Mouse (Mus musculus) limb, embryonic 11.5 days (tissue): ENCODE results near the gene Fam78a. TPM values are rescaled to one million over a fixed set of nuclear protein-coding genes. Genes with fewer than 3 reads are reported as not detected.

Source experiments
- ATAC-seq: fragments of 200-750 bp; cut with Nextera tagmentation; 2 replicates; pipeline ENCODE4 v1.8.0; 2017; ENCODE audit warnings: low read depth; ENCODE audit not compliant: insufficient number of reproducible peaks, low FRiP score, low TSS enrichment
- DNase-seq: peaks from one replicate; pipeline ENCODE4 v3.0.0-alpha.2; 2015; ENCODE audit warnings: low spot score
- H3K27ac ChIP-seq: fragments of 300-500 bp; sonication (generic); replicated peaks from 2 replicates; pipeline ENCODE4 v1.5.1; 2014; ENCODE audit warnings: low read depth, mild to moderate bottlenecking, low read length
- H3K27me3 ChIP-seq: fragments of 300-500 bp; sonication (generic); 2 replicates; pipeline ENCODE4 v1.6.1; 2014; ENCODE audit warnings: mild to moderate bottlenecking, low read length, mixed read lengths; ENCODE audit not compliant: control insufficient read depth, insufficient read depth
- H3K36me3 ChIP-seq: fragments of 300-500 bp; sonication (generic); 2 replicates; pipeline ENCODE4 v1.6.1; 2014; ENCODE audit warnings: mild to moderate bottlenecking, low read length, moderate library complexity, mixed read lengths; ENCODE audit not compliant: control insufficient read depth, insufficient read depth
- H3K4me1 ChIP-seq: fragments of 300-500 bp; sonication (generic); 2 replicates; pipeline ENCODE4 v1.6.1; 2014; ENCODE audit warnings: low read length, mixed read lengths; ENCODE audit not compliant: control insufficient read depth, insufficient read depth
- H3K4me2 ChIP-seq: fragments of 300-500 bp; sonication (generic); 2 replicates; pipeline ENCODE4 v1.6.1; 2014; ENCODE audit warnings: low read depth, mild to moderate bottlenecking, moderate library complexity; ENCODE audit not compliant: severe bottlenecking
- H3K4me3 ChIP-seq: fragments of 300-500 bp; sonication (generic); 2 replicates; pipeline ENCODE4 v1.5.1; 2014; ENCODE audit warnings: low read depth, low read length
- H3K9ac ChIP-seq: fragments of 300-500 bp; sonication (generic); 2 replicates; pipeline ENCODE4 v1.6.1; 2014; ENCODE audit warnings: mild to moderate bottlenecking, low read length
- H3K9me3 ChIP-seq: fragments of 300-500 bp; sonication (generic); 2 replicates; pipeline ENCODE4 v1.6.1; 2016; ENCODE audit warnings: low read length; ENCODE audit not compliant: control insufficient read depth
- WGBS: fragments of 180-500 bp; shearing (Covaris S2); extraction: QIAGEN DNeasy Blood & Tissue Kit; methylation state at CpG from one replicate; pipeline ENCODE4 v1.1.7; 2014; 5-methylcytosine and 5-hydroxymethylcytosine counted together
- polyA plus RNA-seq: library from polyadenylated mRNA; unstranded; fragments of >200 nt; fragmentation: Nextera tagmentation; extraction: Ambion mirVana; gene quantifications from 2 replicates; pipeline ENCODE4 v1.2.1, GENCODE M21; 2014

The Fam78a gene
- polyA plus RNA-seq, 1 experiment from 2014 or later: 1.9 TPM

DNA sequence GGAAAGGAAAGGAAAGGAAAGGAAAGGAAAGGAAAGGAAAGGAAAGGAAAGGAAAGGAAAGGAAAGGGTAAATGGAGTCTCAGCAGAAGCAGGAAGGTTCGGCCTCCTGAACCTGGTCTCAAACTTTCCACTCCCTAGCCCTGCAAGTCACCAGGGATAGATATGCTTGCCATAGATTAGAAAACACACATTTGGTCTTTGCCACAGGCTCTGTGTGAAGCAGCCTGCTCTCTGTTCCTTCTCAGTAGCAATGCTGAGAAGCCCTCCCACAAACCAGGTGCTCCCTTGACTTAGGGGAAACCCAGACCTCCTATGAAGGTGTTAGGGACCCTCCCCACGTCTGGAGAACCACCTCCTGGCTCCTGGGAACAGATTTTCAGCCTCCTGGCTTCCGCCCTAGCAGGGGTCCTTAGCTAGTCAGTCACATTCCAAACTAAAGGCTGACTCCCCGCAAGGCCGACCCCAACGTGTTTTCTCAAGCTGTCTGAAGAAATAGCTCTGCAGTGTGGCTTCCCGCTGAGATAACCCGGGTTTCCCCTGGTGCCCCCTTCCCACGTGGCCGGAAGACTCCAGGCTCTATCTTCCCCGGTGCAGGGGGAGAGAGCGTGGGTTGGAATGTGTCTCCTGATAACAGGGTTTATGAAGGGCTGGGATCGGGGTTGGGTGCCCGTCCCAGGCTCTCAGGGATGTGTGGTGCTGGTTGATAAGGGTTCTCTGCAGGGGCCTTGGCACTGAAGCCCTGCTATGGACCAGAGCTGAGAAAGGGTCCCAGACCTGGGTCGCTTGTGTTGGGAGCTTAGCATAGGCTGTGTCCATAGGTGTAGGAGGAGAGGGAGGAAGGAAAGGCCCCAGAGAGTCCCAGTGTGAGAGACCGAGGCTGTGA lies 43.2 kb upstream of the Fam78a start:
- Histone ChIP-seq H3K27ac (no peak overlapping the region), H3K4me2 (0 out of 2 replicates have a peak overlapping the region, but pooled peaks have one; percentile 2), H3K4me3 (no peak overlapping the region), H3K27me3 (no peaks in the 10 kb centered on the region), H3K9ac (no peak overlapping the region), H3K9me3 (no peaks in the 10 kb centered on the region), H3K4me1 (no peaks in the 10 kb centered on the region; the same call in 1 of the 2 replicates), H3K36me3 (no peaks in the 10 kb centered on the region)
- ATAC-seq (no peak), DNase-seq (no peak)
- WGBS: 24% methylated on average over 16 of the region's 16 CpGs

DNA sequence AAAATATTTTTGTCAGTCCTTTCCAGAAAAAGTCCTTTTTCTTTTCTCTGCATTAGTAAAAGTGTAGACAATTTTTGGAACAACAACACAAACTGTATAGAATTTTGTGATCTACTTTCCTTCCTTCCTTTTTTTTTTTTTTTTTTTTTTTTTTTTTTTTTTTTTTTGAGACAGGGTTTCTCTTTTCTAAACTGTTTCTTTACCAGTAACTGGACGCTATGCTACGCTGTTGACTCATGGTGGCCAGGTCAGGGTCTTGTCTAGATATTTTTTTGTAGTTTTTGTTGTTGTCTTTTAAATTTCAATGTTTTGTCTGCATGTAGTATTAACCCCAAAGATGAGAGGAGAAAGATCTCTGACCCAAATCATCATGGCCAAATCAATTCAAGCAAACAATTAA lies 37.1 kb upstream of the Fam78a start:
- Histone ChIP-seq H3K9me3 (no peaks in the 10 kb centered on the region), H3K4me2 (no peak overlapping the region), H3K36me3 (no peaks in the 10 kb centered on the region), H3K4me1 (no peaks in the 10 kb centered on the region), H3K27me3 (no peaks in the 10 kb centered on the region), H3K9ac (no peak overlapping the region), H3K4me3 (no peak overlapping the region), H3K27ac (no peak overlapping the region)
- DNase-seq: no peak
- no peak for ATAC-seq
- WGBS: 88% methylated on average over 2 of the region's 2 CpGs

DNA sequence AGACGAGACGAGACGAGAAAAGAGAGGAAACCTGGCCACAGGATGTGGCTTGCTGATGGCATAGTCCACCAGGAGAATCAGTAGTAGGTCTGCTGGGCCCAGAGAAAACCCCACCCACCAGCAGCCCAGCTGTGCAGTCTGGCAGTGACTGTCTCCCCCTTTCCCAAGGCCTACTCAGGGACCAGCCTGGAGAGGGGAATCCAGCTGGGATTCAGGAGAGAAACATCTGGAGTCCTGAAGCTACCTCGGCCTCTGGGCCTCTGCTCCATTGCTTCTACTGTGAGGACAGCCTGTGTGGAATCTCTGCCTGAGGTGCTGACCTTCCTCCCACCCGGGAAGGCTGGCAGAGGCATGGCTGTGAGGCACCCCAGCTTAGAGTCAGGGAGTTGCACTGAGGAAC lies 36.5 kb upstream of the Fam78a start:
- Histone ChIP-seq H3K9ac (no peak overlapping the region), H3K36me3 (no peaks in the 10 kb centered on the region), H3K27me3 (no peaks in the 10 kb centered on the region), H3K4me2 (no peak overlapping the region), H3K4me1 (no peaks in the 10 kb centered on the region), H3K27ac (no peak overlapping the region), H3K4me3 (no peak overlapping the region), H3K9me3 (no peaks in the 10 kb centered on the region)
- ATAC-seq: no peak
- no peak for DNase-seq
- WGBS: 56% methylated on average over 5 of the region's 5 CpGs

DNA sequence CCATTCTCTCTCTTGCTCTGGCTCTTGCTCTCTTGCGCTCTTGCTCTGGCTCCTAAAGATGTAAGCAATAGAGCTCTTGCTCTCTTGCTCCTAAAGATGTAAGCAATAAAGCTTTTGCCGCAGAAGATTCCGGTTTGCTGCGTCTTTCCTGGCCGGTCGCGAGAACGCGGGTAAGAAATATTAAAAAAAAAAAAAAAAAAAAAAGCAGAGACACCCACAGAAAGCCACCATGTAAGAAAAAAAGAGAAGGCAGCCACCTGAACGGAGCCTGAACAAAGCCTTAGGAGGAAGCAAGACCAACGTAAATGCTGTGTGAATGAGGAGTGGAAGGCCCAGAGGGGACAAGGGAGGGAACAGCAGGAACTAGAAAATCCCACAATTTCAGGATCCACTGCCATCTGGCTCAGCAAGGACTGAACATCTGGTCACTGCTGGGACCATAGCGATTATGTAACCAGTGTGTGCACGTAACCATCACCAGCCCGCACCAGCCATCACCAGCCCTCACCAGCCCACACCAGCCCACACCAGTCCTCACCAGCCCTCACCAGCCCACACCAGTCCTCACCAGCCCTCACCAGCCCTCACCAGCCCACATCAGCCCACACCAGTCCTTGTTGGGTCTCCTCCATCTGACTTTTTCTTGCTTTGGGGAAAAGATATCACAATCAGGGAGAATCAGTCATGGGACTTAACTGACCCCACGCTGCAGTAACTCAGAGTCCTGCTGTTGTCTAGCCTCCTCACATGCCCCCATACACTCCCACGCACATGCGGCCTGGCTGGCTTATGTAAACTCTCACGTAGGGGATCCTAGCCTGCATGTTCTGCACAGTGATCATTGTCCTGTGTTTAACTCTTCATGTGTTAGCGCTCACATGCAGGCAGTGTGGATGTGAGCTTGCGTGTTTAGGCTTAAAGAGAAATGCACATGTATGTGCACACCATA lies 35.4 kb upstream of the Fam78a start:
- Histone ChIP-seq H3K4me2 (no peak overlapping the region), H3K4me3 (no peak overlapping the region), H3K4me1 (no peaks in the 10 kb centered on the region), H3K27ac (no peak overlapping the region), H3K27me3 (no peaks in the 10 kb centered on the region), H3K36me3 (no peaks in the 10 kb centered on the region), H3K9ac (no peak overlapping the region), H3K9me3 (no peaks in the 10 kb centered on the region)
- DNase-seq: no peak
- 93% methylated on average over 20 of the region's 20 CpGs for WGBS
- no peak for ATAC-seq

DNA sequence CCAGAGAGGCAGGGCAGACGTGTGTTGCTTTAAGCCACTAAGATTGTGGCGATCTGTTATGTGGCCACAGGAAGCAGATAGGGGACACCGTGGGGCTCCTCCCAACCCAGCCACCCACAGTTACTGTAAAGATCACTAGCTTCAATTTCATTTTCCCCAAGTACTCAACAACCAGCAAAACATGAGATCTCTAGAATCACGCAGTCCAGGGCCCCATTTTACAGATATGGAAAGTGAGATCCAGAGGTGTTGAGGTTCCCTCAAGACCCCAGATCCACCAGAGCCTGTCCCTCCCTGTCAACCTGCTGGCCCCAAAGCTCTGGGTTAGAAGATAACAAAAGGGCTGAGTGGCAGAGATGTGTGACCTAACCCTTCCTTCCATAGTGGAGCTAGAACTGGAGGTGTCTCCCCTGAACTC lies 31.2 kb upstream of the Fam78a start:
- H3K4me2 ChIP-seq: no peak overlapping the region
- H3K4me3 ChIP-seq: no peak overlapping the region
- H3K27me3 ChIP-seq: no peaks in the 10 kb centered on the region
- 91% methylated on average over 4 of the region's 4 CpGs for WGBS
- H3K9me3 ChIP-seq: no peaks in the 10 kb centered on the region
- H3K27ac ChIP-seq: no peak overlapping the region
- no peaks in the 10 kb centered on the region for H3K36me3 ChIP-seq
- ATAC-seq (no peak), DNase-seq (no peak)
- H3K4me1 ChIP-seq: no peaks in the 10 kb centered on the region
- H3K9ac ChIP-seq: no peak overlapping the region

DNA sequence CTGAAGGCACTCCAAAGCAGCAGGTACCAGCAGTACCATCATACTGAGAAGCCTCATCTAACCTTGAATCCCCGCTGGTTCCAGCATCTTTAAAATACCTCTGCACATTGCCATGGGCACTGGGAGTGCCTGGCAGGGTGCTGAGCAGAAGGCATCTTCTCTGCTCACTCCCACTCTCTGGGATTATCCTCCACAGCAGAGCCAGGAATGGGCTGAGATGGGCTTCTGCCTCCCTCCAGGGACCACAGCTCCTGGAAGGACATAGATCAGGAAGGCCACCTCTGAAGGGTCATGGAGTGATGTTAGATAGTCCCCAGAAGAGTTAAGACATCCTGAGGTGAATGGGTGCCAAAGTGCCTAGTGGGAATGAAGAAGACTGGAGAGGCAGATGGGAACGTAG lies 27.9 kb upstream of the Fam78a start:
- Histone ChIP-seq H3K4me3 (no peak overlapping the region), H3K4me2 (no peak overlapping the region), H3K27ac (no peak overlapping the region), H3K4me1 (no peaks in the 10 kb centered on the region), H3K9ac (no peak overlapping the region), H3K9me3 (no peaks in the 10 kb centered on the region), H3K36me3 (no peaks in the 10 kb centered on the region), H3K27me3 (no peaks in the 10 kb centered on the region)
- DNase-seq (no peak), ATAC-seq (no peak)
- WGBS: 79% methylated on average over 2 of the region's 2 CpGs

DNA sequence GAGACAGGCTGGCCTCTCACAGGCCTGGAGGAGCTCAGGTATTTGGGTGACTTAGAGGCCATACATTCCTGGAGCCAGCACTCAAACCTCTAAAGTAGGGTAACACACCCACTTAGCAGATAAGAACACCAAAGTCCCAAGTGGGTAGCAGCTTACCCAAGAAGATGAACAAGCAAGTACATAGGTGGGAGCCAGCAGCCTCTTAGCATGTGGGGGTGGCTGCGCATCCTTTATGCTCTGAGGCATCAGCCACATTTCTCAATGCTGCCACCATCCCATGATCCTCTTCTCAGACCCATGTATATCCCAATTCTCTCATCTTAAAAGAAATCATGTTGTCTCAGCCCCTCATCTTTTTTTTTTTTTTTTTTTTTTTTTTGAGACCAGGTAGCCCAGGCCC lies 26.6 kb upstream of the Fam78a start:
- Histone ChIP-seq H3K4me1 (no peaks in the 10 kb centered on the region), H3K9ac (no peak overlapping the region), H3K4me2 (no peak overlapping the region), H3K9me3 (no peaks in the 10 kb centered on the region), H3K4me3 (no peak overlapping the region), H3K27me3 (no peaks in the 10 kb centered on the region), H3K27ac (no peak overlapping the region), H3K36me3 (no peaks in the 10 kb centered on the region)
- 100% methylated on average over 1 of the region's 1 CpGs for WGBS
- DNase-seq: no peak
- no peak for ATAC-seq

DNA sequence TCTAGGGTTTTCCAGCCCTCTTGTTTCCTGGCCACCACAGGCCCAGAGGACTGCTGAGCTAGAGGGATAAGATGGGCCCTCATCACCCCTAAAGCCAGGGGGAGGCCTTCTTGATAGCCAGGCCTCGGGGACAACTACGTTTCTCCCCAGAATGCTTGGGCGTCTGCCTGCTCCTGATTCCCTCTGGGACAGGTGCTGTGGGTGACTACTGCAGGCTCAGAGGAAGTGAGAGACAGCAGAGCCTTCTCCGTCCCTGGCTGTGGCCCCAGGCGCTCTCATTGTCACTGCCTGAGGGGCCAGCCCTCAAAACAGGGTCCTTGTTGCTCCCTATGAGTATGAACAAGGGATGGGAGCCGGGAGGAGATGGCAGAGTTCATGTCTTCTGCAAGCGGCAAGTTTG lies 21.3 kb upstream of the Fam78a start:
- Histone ChIP-seq H3K4me3 (no peak overlapping the region), H3K9me3 (no peaks in the 10 kb centered on the region), H3K9ac (no peak overlapping the region), H3K4me1 (no peaks in the 10 kb centered on the region), H3K27ac (no peak overlapping the region), H3K27me3 (no peaks in the 10 kb centered on the region), H3K36me3 (no peaks in the 10 kb centered on the region), H3K4me2 (no peak overlapping the region)
- DNase-seq: no peak
- WGBS: 72% methylated on average over 7 of the region's 7 CpGs
- no peak for ATAC-seq
